Mouse (Mus musculus): ENCODE measurements at regions not wholly inside any gene's neighbourhood (a gene's known extent, or its start where the extent isn't known, plus 50 kb on each side); places are given as distances from the start of the nearest gene placed in this dataset.

- Histone ChIP-seq H3K27ac (no peak overlapping the region), H3K4me2 (replicated peaks) (no peak overlapping the region), H3K9me3 (replicated peaks) (no peaks in the 10 kb centered on the region), H3K36me3 (no peaks in the 10 kb centered on the region), H3K4me3 (no peak overlapping the region), H3K27me3 (peaks cover 9% of the 10 kb centered on the region; the same call in 1 of the 2 replicates), H3K4me1 (peaks cover 21% of the 10 kb centered on the region), H3K9ac (no peak overlapping the region)
- WGBS: 92% methylated on average over 4 of the region's 4 CpGs
- no peak for ATAC-seq (ENCODE audit: low FRiP score)
Measured at GRCm38 (mm10) chr13:55900190-55900526, 64.2 kb upstream of the Pitx1 start.

GRCm38 (mm10) chr13:55899501-55900189 lies 63.7 kb upstream of the Pitx1 start:
- H3K36me3 ChIP-seq: no peaks in the 10 kb centered on the region
- H3K9ac ChIP-seq: peak overlapping the region; percentile 13; the same call in 1 of the 2 replicates
- peaks cover 21% of the 10 kb centered on the region for H3K4me1 ChIP-seq
- no peak overlapping the region for H3K27ac ChIP-seq
- peaks cover 9% of the 10 kb centered on the region; the same call in 1 of the 2 replicates for H3K27me3 ChIP-seq
- H3K4me2 ChIP-seq (replicated peaks): no peak overlapping the region
- ATAC-seq (ENCODE audit: low FRiP score): no peak
- WGBS: 70% methylated on average over 10 of the region's 10 CpGs
- H3K4me3 ChIP-seq: no peak overlapping the region
- H3K9me3 ChIP-seq (replicated peaks): no peaks in the 10 kb centered on the region

- Histone ChIP-seq H3K36me3 (no peaks in the 10 kb centered on the region), H3K4me3 (no peak overlapping the region), H3K27me3 (peaks cover 9% of the 10 kb centered on the region; the same call in 1 of the 2 replicates), H3K27ac (no peak overlapping the region), H3K4me2 (replicated peaks) (no peak overlapping the region), H3K4me1 (peaks cover 23% of the 10 kb centered on the region), H3K9me3 (replicated peaks) (no peaks in the 10 kb centered on the region), H3K9ac (no peak overlapping the region)
- WGBS: 42% methylated on average over 8 of the region's 8 CpGs
- no peak for ATAC-seq (ENCODE audit: low FRiP score)
Measured at GRCm38 (mm10) chr13:55898999-55899398, 63.0 kb upstream of the Pitx1 start.

GRCm38 (mm10) chr13:55898257-55898950 lies 62.4 kb upstream of the Pitx1 start:
- Histone ChIP-seq H3K4me2 (replicated peaks) (0 out of 2 replicates have a peak overlapping the region, but pooled peaks have one; percentile 11), H3K9me3 (replicated peaks) (no peaks in the 10 kb centered on the region), H3K4me3 (no peak overlapping the region), H3K36me3 (no peaks in the 10 kb centered on the region), H3K27ac (no peak overlapping the region), H3K4me1 (peaks cover 28% of the 10 kb centered on the region), H3K27me3 (peaks cover 9% of the 10 kb centered on the region; the same call in 1 of the 2 replicates), H3K9ac (no peak overlapping the region)
- ATAC-seq (ENCODE audit: low FRiP score): peak; percentile 21; the same call in 1 of the 2 replicates
- 59% methylated on average over 17 of the region's 17 CpGs for WGBS

GRCm38 (mm10) chr13:55895505-55895904 lies 59.5 kb upstream of the Pitx1 start:
- Histone ChIP-seq H3K36me3 (no peaks in the 10 kb centered on the region), H3K4me1 (peaks cover 29% of the 10 kb centered on the region), H3K4me2 (replicated peaks) (no peak overlapping the region), H3K9me3 (replicated peaks) (no peaks in the 10 kb centered on the region), H3K27me3 (peaks cover 6% of the 10 kb centered on the region; the same call in 1 of the 2 replicates), H3K27ac (no peak overlapping the region), H3K9ac (no peak overlapping the region), H3K4me3 (no peak overlapping the region)
- no peak for ATAC-seq (ENCODE audit: low FRiP score)
- WGBS: 90% methylated on average over 5 of the region's 5 CpGs

- no peak overlapping the region for H3K4me3 ChIP-seq
- H3K27ac ChIP-seq: peak overlapping the region; percentile 19; the same call in 1 of the 2 replicates
- peaks cover 6% of the 10 kb centered on the region; the same call in 1 of the 2 replicates for H3K27me3 ChIP-seq
- 0 out of 2 replicates have a peak, but pooled peaks cover 4% of the 10 kb centered on the region for H3K9me3 ChIP-seq (replicated peaks)
- H3K36me3 ChIP-seq: no peaks in the 10 kb centered on the region
- H3K9ac ChIP-seq: no peak overlapping the region
- ATAC-seq (ENCODE audit: low FRiP score): peak; percentile 73
- H3K4me2 ChIP-seq (replicated peaks): peak overlapping the region; percentile 0; the same call in 1 of the 2 replicates
- 55% methylated on average over 25 of the region's 25 CpGs for WGBS
- peaks cover 14% of the 10 kb centered on the region for H3K4me1 ChIP-seq
Measured at GRCm38 (mm10) chr13:55893154-55894018, 57.4 kb upstream of the Pitx1 start.

- 96% methylated on average over 3 of the region's 3 CpGs for WGBS
- Histone ChIP-seq H3K27ac (no peak overlapping the region), H3K4me3 (no peak overlapping the region)
Measured at GRCm38 (mm10) chr13:55892250-55892649, 56.3 kb upstream of the Pitx1 start.

GRCm38 (mm10) chr13:55887099-55887736 lies 51.2 kb upstream of the Pitx1 start:
- 0 out of 2 replicates have a peak, but pooled peaks cover 4% of the 10 kb centered on the region for H3K9me3 ChIP-seq (replicated peaks)
- no peaks in the 10 kb centered on the region for H3K27me3 ChIP-seq
- H3K27ac ChIP-seq: no peak overlapping the region
- no peaks in the 10 kb centered on the region for H3K36me3 ChIP-seq
- H3K9ac ChIP-seq: no peak overlapping the region
- WGBS: 86% methylated on average over 13 of the region's 13 CpGs
- H3K4me3 ChIP-seq: no peak overlapping the region
- H3K4me2 ChIP-seq (replicated peaks): no peak overlapping the region
- ATAC-seq (ENCODE audit: low FRiP score): no peak
- peaks cover 7% of the 10 kb centered on the region; the same call in 1 of the 2 replicates for H3K4me1 ChIP-seq

More at GRCm38 (mm10) chr13:55892250-55892649, 56.3 kb upstream of the Pitx1 start:
- H3K9ac ChIP-seq: no peak overlapping the region
- H3K4me2 ChIP-seq (replicated peaks): no peak overlapping the region
- H3K9me3 ChIP-seq (replicated peaks): 0 out of 2 replicates have a peak, but pooled peaks cover 4% of the 10 kb centered on the region
- no peak for ATAC-seq (ENCODE audit: low FRiP score)
- H3K27me3 ChIP-seq: peaks cover 6% of the 10 kb centered on the region; the same call in 1 of the 2 replicates
- H3K4me1 ChIP-seq: peaks cover 13% of the 10 kb centered on the region; the same call in 1 of the 2 replicates
- H3K36me3 ChIP-seq: no peaks in the 10 kb centered on the region
